Mouse (Mus musculus) liver, embryonic 14.5 days (tissue): ENCODE data around the gene Gm47841.

Experiments used
- CTCF ChIP-seq: IDR thresholded peaks from 2 replicates; pipeline ENCODE4 v1.5.1; 2016; ENCODE audit warnings: antibody characterized with exemption, low read depth, control low read depth
- EP300 ChIP-seq: IDR thresholded peaks from 2 replicates; pipeline ENCODE4 v1.6.1; 2016; ENCODE audit warnings: antibody characterized with exemption, low read depth

GRCm38 (mm10) chr15:101042613-101043012 is 4.6 kb downstream of the Gm47841 start:
- TF ChIP-seq CTCF (peak; percentile 71), EP300 (no peak)
